Mouse (Mus musculus): ENCODE data around the gene Mum1l1.
"Not testable (repeated sequence)": the region's sequence is repeated elsewhere in the genome, so short reads cannot be mapped to it uniquely, and the experiment has no call there.

The Mum1l1 gene

GRCm38 (mm10) chrX:139209829-139210225 lies at the start of gene Mum1l1:
TSS of gene Mum1l1 (plus strand) at chrX:139210042.
- DNase-seq (ENCODE audit: low spot score): peak; percentile 86

GRCm38 (mm10) chrX:139178928-139179327 lies 30.9 kb upstream of the Mum1l1 start, which contains the start of gene 4933428M09Rik:
TSS of gene 4933428M09Rik (plus strand) at chrX:139179228.
- DNase-seq (ENCODE audit: low spot score): peak; percentile 10

- peak; percentile 9 for DNase-seq (ENCODE audit: low spot score)
Observed at GRCm38 (mm10) chrX:139191506-139191905, 18.3 kb upstream of the Mum1l1 start.

DNA sequence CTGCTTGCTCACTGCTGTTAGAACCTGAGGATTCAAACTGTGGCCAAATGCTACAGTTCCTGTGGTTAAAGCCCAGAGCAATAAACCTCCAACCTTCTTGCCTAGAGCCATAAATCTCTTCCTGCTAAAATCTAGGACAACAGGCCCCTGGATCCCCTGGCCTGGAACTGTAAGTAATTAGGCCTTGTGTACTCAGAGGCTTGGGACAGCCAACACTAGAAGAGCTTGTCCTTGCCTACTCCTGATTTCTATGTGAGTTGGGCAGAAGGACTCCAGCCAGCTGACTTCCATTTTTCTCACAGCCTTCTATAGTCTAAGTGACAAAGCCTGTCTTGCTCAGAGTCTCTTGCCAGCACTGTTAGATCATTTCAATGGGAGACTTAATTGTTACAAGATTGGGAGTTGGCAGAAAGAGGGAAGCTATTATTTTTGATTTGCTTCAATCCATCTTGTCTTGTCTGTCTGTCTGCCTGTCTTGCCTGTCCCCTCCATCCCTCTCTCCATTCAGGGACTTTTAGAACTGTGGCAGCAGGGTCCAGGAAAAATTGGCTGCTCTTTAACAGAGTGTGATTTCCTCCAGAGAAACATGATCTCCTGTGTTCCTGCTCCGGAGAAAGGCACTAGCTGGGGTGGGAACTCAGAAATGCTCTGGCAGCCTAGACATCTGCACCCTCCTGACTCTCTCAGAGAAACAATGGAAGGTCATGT lies 15.1 kb upstream of the Mum1l1 start:
- DNase-seq (ENCODE audit: low spot score): no peak

DNA sequence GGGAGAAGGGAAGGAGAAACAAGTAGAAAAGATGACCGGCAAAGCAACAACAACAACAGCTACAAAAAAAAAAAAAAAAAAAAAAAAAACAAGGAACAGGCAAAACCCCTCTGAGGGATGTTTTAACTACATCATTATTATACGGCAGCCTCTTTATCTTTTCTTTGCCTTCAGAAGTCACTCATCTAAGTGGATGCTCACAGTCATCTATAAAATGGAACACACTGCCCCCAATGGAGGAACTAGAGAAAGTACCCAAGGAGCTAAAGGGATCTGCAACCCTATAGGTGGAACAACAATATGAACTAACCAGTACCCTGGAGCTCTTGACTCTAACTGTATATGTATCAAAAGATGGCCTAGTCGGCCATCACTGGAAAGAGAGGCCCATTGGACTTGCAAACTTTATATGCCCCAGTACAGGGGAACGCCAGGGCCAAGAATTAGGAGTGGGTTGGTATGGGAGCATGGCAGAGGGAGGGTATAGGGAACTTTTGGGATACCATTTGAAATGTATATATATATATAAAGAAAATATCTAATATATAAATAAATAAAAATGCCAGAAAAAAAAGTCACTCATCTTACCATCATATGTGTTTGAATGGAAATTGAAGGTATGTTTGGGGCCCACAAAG lies 532 bp upstream of the Mum1l1 start:
- DNase-seq (ENCODE audit: low spot score): not testable (repeated sequence)

DNA sequence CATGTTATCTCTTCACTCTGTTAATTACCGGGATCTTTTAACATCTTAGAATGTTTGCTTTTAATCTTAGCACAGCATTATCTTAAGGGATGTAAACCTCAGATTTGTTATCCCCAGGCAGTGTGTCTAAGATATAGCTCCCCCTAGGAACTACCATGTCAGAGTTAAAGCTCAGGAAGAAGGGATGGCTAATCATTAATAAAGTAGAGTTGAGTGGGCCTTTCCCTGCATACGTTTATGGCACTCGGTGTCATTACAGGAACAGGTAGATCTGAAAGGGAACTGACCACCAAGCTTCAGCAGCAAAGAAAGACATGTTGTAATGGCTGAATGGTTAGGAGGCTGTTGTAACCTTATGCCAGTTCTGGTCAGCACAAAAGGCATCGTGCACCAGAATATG lies 4.9 kb downstream of the Mum1l1 start:
- no peak for DNase-seq (ENCODE audit: low spot score)

DNA sequence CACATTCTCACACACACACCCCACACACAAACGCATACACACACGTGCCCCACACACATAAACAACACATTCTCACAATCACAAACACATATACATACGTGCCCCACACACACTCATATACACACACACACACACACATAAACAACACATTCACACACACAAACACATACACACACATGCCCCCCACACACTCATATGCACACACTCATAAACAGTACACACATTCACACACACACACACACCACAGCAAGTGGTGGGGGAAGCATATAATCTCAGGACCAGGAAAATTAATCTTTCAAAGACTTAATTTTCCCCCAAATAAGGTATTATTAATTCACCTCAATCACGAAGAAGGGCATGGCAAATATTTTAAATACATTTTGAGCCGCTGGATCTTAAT lies 6.6 kb downstream of the Mum1l1 start:
- no peak for DNase-seq (ENCODE audit: low spot score)

DNA sequence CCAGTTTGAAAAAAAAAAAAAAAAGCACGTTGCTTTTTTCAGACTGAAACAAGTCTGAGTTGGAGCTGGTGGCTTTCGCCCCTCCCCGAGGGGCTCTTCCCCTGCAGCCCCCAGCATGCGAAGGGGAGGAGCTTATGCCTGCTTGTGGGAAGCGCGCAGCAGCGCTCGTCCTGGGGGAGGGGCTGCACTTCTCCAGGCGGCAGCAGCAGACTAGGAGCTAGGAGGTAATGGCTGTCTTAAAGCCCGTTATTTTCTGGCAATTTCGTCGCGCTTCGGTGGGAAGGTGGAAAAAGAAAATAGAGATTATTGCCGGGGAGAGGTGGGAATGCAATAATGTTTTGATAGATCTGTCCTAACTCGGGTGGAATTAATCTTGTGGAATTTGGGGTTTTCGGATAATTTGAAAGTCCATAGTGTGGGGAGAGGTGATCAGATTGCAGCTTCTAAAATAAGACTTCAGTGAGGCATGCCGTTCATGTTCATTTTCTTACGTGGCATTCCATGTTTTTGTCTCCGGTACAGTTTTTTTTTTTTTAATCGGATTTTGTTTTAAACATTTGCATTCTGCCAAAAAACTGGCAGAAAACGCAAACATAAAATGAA lies 7.2 kb downstream of the Mum1l1 start:
- DNase-seq (ENCODE audit: low spot score): peak; percentile 71

GRCm38 (mm10) chrX:139217776-139218175 lies 7.9 kb downstream of the Mum1l1 start:
- no peak for DNase-seq (ENCODE audit: low spot score)

- DNase-seq (ENCODE audit: low spot score): no peak
Observed at GRCm38 (mm10) chrX:139219017-139219416, 9.2 kb downstream of the Mum1l1 start.

DNA sequence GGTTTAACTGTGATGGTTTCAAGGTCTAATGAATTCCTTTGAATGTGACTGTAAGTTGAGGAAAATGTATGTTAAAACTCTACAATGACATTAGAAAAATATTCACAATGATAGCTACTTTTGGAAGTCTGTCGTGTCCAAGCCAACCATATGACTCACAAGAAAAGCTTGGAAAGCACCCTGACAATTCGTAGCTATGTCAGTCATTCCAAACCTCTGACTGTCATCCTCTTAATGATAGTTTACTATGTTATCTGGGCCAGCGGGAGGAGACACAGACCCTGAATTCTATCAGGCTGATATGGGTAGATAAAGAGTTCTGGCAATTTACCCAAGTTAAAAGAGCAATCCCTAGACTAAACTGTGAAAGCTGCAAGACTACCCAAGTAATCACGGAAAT lies 11.0 kb downstream of the Mum1l1 start:
- DNase-seq (ENCODE audit: low spot score): no peak

DNA sequence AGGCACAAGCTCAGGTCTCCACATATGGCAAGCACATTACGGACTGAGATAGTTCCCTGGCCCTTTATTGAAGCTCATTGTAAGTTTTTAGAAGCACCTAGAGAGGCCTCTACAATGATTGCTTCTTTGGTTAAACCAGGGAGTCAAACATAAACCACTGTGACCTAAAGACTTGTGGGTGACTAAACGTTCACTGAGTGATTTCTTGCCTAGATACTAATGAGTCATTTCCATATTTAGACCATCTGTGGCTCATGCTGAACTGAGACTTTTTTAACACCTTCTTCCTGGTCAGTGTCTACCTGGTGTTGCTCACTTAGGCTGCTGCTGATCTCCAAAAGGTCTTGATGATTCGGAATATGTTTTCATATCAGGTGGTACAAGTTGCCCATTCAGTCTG lies 12.1 kb downstream of the Mum1l1 start:
- no peak for DNase-seq (ENCODE audit: low spot score)

DNA sequence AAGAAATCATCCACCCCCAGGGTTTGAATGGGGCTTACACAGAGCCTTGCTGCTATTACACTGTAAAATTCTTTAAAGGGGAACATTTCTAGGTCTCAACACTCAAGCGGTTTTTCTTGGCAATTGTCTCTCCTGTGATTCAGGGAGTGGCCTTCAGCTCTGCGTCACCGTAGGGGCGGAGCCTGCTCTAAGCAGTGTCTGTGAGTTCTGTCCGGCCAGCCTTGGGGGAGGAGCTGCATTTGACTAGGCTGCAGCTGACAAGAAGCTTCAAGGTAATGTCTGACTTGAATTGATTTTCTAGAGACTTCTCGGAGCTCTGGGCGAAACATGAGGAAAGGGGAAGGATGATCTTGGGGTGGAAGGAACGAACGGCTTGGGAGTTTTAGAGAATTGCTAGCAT lies 21.3 kb downstream of the Mum1l1 start:
- peak; percentile 19 for DNase-seq (ENCODE audit: low spot score)

DNA sequence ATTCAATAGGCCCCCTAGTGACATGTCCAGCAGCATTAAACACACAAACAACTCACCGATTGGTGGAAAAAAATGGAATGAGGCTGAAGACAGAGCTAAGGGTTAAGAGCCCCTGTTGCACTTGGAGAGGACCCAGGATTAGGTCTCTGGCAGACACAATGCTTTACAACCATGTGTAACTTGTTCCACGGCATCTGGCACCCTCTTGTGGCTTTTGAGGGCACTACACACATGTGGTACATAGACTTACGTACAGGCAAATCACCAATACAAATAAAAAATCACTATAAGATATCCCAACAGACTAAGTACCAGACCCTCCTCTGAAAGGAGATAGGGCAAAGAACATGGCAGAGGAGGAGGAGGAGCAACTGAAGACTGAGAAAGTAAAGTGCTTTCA lies 37.5 kb downstream of the Mum1l1 start:
- DNase-seq (ENCODE audit: low spot score): no peak

- DNase-seq (ENCODE audit: low spot score): no peak
Observed at GRCm38 (mm10) chrX:139257072-139257471, 47.2 kb downstream of the Mum1l1 start.

GRCm38 (mm10) chrX:139281966-139282365 lies 72.1 kb downstream of the Mum1l1 start:
- DNase-seq (ENCODE audit: low spot score): no peak

Data from testis, postnatal 14 days (tissue).